Mouse (Mus musculus) small intestine, adult 2 months (tissue): Measurements from ENCODE around the gene Clec2e. TPM values are rescaled to one million over a fixed set of nuclear protein-coding genes. Genes with fewer than 3 reads are reported as not detected.
A peak's percentile ranks its signal among the peaks of the same experiment; 100 is the strongest.
"Not testable (repeated sequence)": the region's sequence is repeated elsewhere in the genome, so short reads cannot be mapped to it uniquely, and the experiment has no call there.

Source experiments
- H3K27ac ChIP-seq: fragments of 200-500 bp; 2 replicates; pipeline ENCODE4 v1.5.1; 2012; ENCODE audit warnings: low read depth, low read length, control low read depth, inconsistent platforms; ENCODE audit not compliant: insufficient read depth
- H3K27me3 ChIP-seq: fragments of 200-500 bp; 2 replicates; pipeline ENCODE4 v1.6.1; 2012; ENCODE audit warnings: mild to moderate bottlenecking, moderate library complexity, low read length, inconsistent platforms; ENCODE audit not compliant: control insufficient read depth, insufficient read depth
- H3K36me3 ChIP-seq: fragments of 200-500 bp; 2 replicates; pipeline ENCODE4 v1.6.1; 2012; ENCODE audit warnings: mild to moderate bottlenecking, low read length, control low read depth, inconsistent platforms; ENCODE audit not compliant: control insufficient read depth, insufficient read depth
- H3K4me1 ChIP-seq: fragments of 200-500 bp; 2 replicates; pipeline ENCODE4 v1.6.1; 2012; ENCODE audit warnings: low read length, inconsistent platforms, mixed read lengths; ENCODE audit not compliant: control insufficient read depth, insufficient read depth, insufficient read length
- H3K4me3 ChIP-seq: fragments of 200-500 bp; 2 replicates; pipeline ENCODE4 v1.5.1; 2012; ENCODE audit warnings: low read depth, mild to moderate bottlenecking, control low read depth, inconsistent platforms, low read length, moderate library complexity
- CTCF ChIP-seq: fragments of 200-500 bp; IDR thresholded peaks from 2 replicates; pipeline ENCODE4 v1.5.1; 2012; ENCODE audit warnings: low read depth, mild to moderate bottlenecking, control low read depth, inconsistent platforms, low read length, moderate library complexity, mixed read lengths; ENCODE audit not compliant: insufficient replicate concordance, insufficient read length; ENCODE audit errors: extremely low read depth
- POLR2A ChIP-seq: fragments of 200-500 bp; IDR thresholded peaks from 2 replicates; pipeline ENCODE4 v1.6.1; 2012; ENCODE audit warnings: low read depth, mild to moderate bottlenecking, control low read depth, inconsistent platforms, low read length, moderate library complexity
- WGBS: fragments of 180-500 bp; shearing (Covaris S2); methylation state at CpG from one replicate; pipeline ENCODE4 v1.1.7; 2018; 5-methylcytosine and 5-hydroxymethylcytosine counted together
- polyA plus RNA-seq: library from polyadenylated mRNA; depleted of rRNA; stranded (reverse); fragments of >200 nt; gene quantifications from 2 replicates; pipeline ENCODE4 v1.2.3, GENCODE M21; 2012; rRNA removed

Clec2e gene
- 6.1 and 25.9 TPM in 2 replicates for polyA plus RNA-seq

- Histone ChIP-seq H3K27ac (peak within 1 kb of the TSS; percentile 100), H3K4me3 (peak within 1 kb of the TSS; percentile 47), H3K36me3 (peaks cover 27% of the 10 kb centered on the region)
- H3K4me1 ChIP-seq, H3K27me3 ChIP-seq: not testable (repeated sequence)
- 22% methylated on average over 1 of the region's 1 CpGs for WGBS
Observed at GRCm38 (mm10) chr6:129100794-129101193, at the start of gene Clec2e. TSS of gene Clec2e (minus strand) at chr6:129100913.

- Histone ChIP-seq H3K27me3 (no peaks in the 10 kb centered on the region), H3K4me1 (no peaks in the 10 kb centered on the region), H3K36me3 (no peaks in the 10 kb centered on the region), H3K4me3 (no peak overlapping the region), H3K27ac (no peak overlapping the region)
- 94% methylated on average over 2 of the region's 2 CpGs for WGBS
- TF ChIP-seq CTCF (no peak), POLR2A (no peak)
Observed at GRCm38 (mm10) chr6:129146812-129147211, 46.1 kb upstream of the Clec2e start.

- Histone ChIP-seq H3K27ac (no peak overlapping the region), H3K4me3 (no peak overlapping the region), H3K36me3 (no peaks in the 10 kb centered on the region), H3K27me3 (no peaks in the 10 kb centered on the region), H3K4me1 (no peaks in the 10 kb centered on the region)
- TF ChIP-seq POLR2A, result no peak
- no peak for TF ChIP-seq CTCF
- 85% methylated on average over 4 of the region's 4 CpGs for WGBS
Observed at GRCm38 (mm10) chr6:129132604-129133341, 32.1 kb upstream of the Clec2e start.

GRCm38 (mm10) chr6:129126861-129127260 is 26.1 kb upstream of the Clec2e start:
- H3K27ac ChIP-seq, result no peak overlapping the region
- H3K4me1 ChIP-seq, result no peaks in the 10 kb centered on the region
- H3K4me3 ChIP-seq, result no peak overlapping the region
- TF ChIP-seq POLR2A (no peak), CTCF (no peak)
- no peaks in the 10 kb centered on the region for H3K36me3 ChIP-seq
- H3K27me3 ChIP-seq, result no peaks in the 10 kb centered on the region

- not testable (repeated sequence) for H3K27me3 ChIP-seq, H3K27ac ChIP-seq, H3K4me1 ChIP-seq, H3K36me3 ChIP-seq, H3K4me3 ChIP-seq
Observed at GRCm38 (mm10) chr6:129124531-129124930, 23.8 kb upstream of the Clec2e start.

GRCm38 (mm10) chr6:129116223-129116622 is 15.5 kb upstream of the Clec2e start:
- TF ChIP-seq CTCF (no peak), POLR2A (no peak)
- no peak overlapping the region for H3K27ac ChIP-seq
- no peaks in the 10 kb centered on the region for H3K36me3 ChIP-seq
- WGBS, result 96% methylated on average over 3 of the region's 3 CpGs
- no peak overlapping the region for H3K4me3 ChIP-seq
- H3K27me3 ChIP-seq, result no peaks in the 10 kb centered on the region
- peaks cover 11% of the 10 kb centered on the region; the same call in 1 of the 2 replicates for H3K4me1 ChIP-seq

GRCm38 (mm10) chr6:129114237-129114636 is 13.5 kb upstream of the Clec2e start:
- not testable (repeated sequence) for H3K27me3 ChIP-seq, H3K4me3 ChIP-seq, H3K36me3 ChIP-seq
- 98% methylated on average over 3 of the region's 3 CpGs for WGBS
- Histone ChIP-seq H3K27ac (peak overlapping the region; percentile 4; the same call in 1 of the 2 replicates), H3K4me1 (peaks cover 11% of the 10 kb centered on the region; the same call in 1 of the 2 replicates)

GRCm38 (mm10) chr6:129113769-129114168 is 13.1 kb upstream of the Clec2e start:
- no peaks in the 10 kb centered on the region for H3K27me3 ChIP-seq
- no peak overlapping the region for H3K4me3 ChIP-seq
- H3K27ac ChIP-seq, result peak overlapping the region; percentile 4; the same call in 1 of the 2 replicates
- H3K4me1 ChIP-seq, result peaks cover 11% of the 10 kb centered on the region; the same call in 1 of the 2 replicates
- no peak for TF ChIP-seq CTCF
- H3K36me3 ChIP-seq, result no peaks in the 10 kb centered on the region
- 61% methylated on average over 1 of the region's 1 CpGs for WGBS
